Mouse (Mus musculus) limb, embryonic 15.5 days (tissue): Measurements from ENCODE around the gene Adamtsl1. TPM values are rescaled to one million over a fixed set of nuclear protein-coding genes. Genes with fewer than 3 reads are reported as not detected.
A peak's percentile ranks its signal among the peaks of the same experiment; 100 is the strongest.

ENCODE experiments used
- ATAC-seq: fragments of 200-750 bp; cut with Nextera tagmentation; 2 replicates; pipeline ENCODE4 v1.8.0; 2017; ENCODE audit warnings: low read depth, moderate TSS enrichment; ENCODE audit not compliant: insufficient number of reproducible peaks, low FRiP score, low TSS enrichment
- H3K27ac ChIP-seq: fragments of 300-500 bp; sonication (generic); 2 replicates; pipeline ENCODE4 v1.5.1; 2015; ENCODE audit warnings: moderate library complexity, mild to moderate bottlenecking, inconsistent platforms
- H3K27me3 ChIP-seq: fragments of 300-500 bp; sonication (generic); 2 replicates; pipeline ENCODE4 v1.6.1; 2015; ENCODE audit warnings: inconsistent platforms
- H3K36me3 ChIP-seq: fragments of 300-500 bp; sonication (generic); 2 replicates; pipeline ENCODE4 v1.6.1; 2015; ENCODE audit warnings: inconsistent platforms
- H3K4me1 ChIP-seq: fragments of 300-500 bp; sonication (generic); 2 replicates; pipeline ENCODE4 v1.6.1; 2015; ENCODE audit warnings: inconsistent platforms
- H3K4me2 ChIP-seq: fragments of 300-500 bp; sonication (generic); 2 replicates; pipeline ENCODE4 v1.6.1; 2015; ENCODE audit warnings: mild to moderate bottlenecking, inconsistent platforms
- H3K4me3 ChIP-seq: fragments of 300-500 bp; sonication (generic); 2 replicates; pipeline ENCODE4 v1.5.1; 2015; ENCODE audit warnings: mild to moderate bottlenecking, inconsistent platforms
- H3K9ac ChIP-seq: fragments of 300-500 bp; sonication (generic); 2 replicates; pipeline ENCODE4 v1.6.1; 2015; ENCODE audit warnings: inconsistent platforms
- H3K9me3 ChIP-seq: fragments of 300-500 bp; sonication (generic); 2 replicates; pipeline ENCODE4 v1.6.1; 2016; ENCODE audit warnings: inconsistent platforms
- WGBS: fragments of 180-500 bp; shearing (Covaris S2); methylation state at CpG from one replicate; pipeline ENCODE4 v1.1.7; 2015; 5-methylcytosine and 5-hydroxymethylcytosine counted together
- polyA plus RNA-seq: library from polyadenylated mRNA; unstranded; fragments of >200 nt; fragmentation: Nextera tagmentation; extraction: Ambion mirVana; gene quantifications from 2 replicates; pipeline ENCODE4 v1.2.1, GENCODE M21; 2015

Gene Adamtsl1
- polyA plus RNA-seq, 1 experiment from 2014 or later, result 48.4 TPM

GRCm38 (mm10) chr4:86301469-86301868 lies 787.5 kb downstream of the Adamtsl1 start:
- WGBS, result 74% methylated on average over 6 of the region's 6 CpGs
- no peak for ATAC-seq
- H3K9ac ChIP-seq, result no peak overlapping the region

GRCm38 (mm10) chr4:86302095-86302494 lies 788.1 kb downstream of the Adamtsl1 start:
- H3K4me3 ChIP-seq, result no peak overlapping the region
- no peaks in the 10 kb centered on the region for H3K9me3 ChIP-seq
- H3K36me3 ChIP-seq, result no peaks in the 10 kb centered on the region
- ATAC-seq, result no peak
- H3K27ac ChIP-seq, result no peak overlapping the region
- no peaks in the 10 kb centered on the region for H3K4me1 ChIP-seq
- 62% methylated on average over 4 of the region's 4 CpGs for WGBS
- H3K4me2 ChIP-seq, result no peak overlapping the region
- no peaks in the 10 kb centered on the region for H3K27me3 ChIP-seq
- H3K9ac ChIP-seq, result no peak overlapping the region

More at GRCm38 (mm10) chr4:86301469-86301868, 787.5 kb downstream of the Adamtsl1 start:
- H3K4me3 ChIP-seq, result no peak overlapping the region
- H3K4me1 ChIP-seq, result no peaks in the 10 kb centered on the region
- no peaks in the 10 kb centered on the region for H3K27me3 ChIP-seq
- H3K4me2 ChIP-seq, result no peak overlapping the region
- H3K9me3 ChIP-seq, result no peaks in the 10 kb centered on the region
- H3K27ac ChIP-seq, result no peak overlapping the region
- no peaks in the 10 kb centered on the region for H3K36me3 ChIP-seq

- H3K36me3 ChIP-seq, result no peaks in the 10 kb centered on the region
- ATAC-seq, result no peak
- no peak overlapping the region for H3K9ac ChIP-seq
- no peaks in the 10 kb centered on the region for H3K27me3 ChIP-seq
- no peak overlapping the region for H3K4me3 ChIP-seq
- H3K4me1 ChIP-seq, result peaks cover 3% of the 10 kb centered on the region; the same call in 1 of the 2 replicates
- H3K27ac ChIP-seq, result no peak overlapping the region
- no peaks in the 10 kb centered on the region for H3K9me3 ChIP-seq
- no peak overlapping the region for H3K4me2 ChIP-seq
Measured at GRCm38 (mm10) chr4:86306753-86307152, 792.8 kb downstream of the Adamtsl1 start.

- no peak overlapping the region for H3K4me3 ChIP-seq
- no peak overlapping the region for H3K9ac ChIP-seq
- no peaks in the 10 kb centered on the region for H3K9me3 ChIP-seq
- H3K36me3 ChIP-seq, result no peaks in the 10 kb centered on the region
- H3K27me3 ChIP-seq, result no peaks in the 10 kb centered on the region
- no peak overlapping the region for H3K4me2 ChIP-seq
- peaks cover 3% of the 10 kb centered on the region; the same call in 1 of the 2 replicates for H3K4me1 ChIP-seq
- 73% methylated on average over 2 of the region's 2 CpGs for WGBS
- no peak overlapping the region for H3K27ac ChIP-seq
- ATAC-seq, result no peak
Measured at GRCm38 (mm10) chr4:86309178-86309577, 795.2 kb downstream of the Adamtsl1 start.

- no peak overlapping the region for H3K27ac ChIP-seq
- no peaks in the 10 kb centered on the region for H3K27me3 ChIP-seq
- no peak overlapping the region for H3K4me3 ChIP-seq
- 55% methylated on average over 7 of the region's 7 CpGs for WGBS
- H3K4me1 ChIP-seq, result peaks cover 3% of the 10 kb centered on the region; the same call in 1 of the 2 replicates
- H3K36me3 ChIP-seq, result no peaks in the 10 kb centered on the region
- no peak overlapping the region for H3K4me2 ChIP-seq
- ATAC-seq, result no peak
- no peaks in the 10 kb centered on the region for H3K9me3 ChIP-seq
- H3K9ac ChIP-seq, result no peak overlapping the region
Measured at GRCm38 (mm10) chr4:86310806-86311730, 797.1 kb downstream of the Adamtsl1 start.

- H3K4me1 ChIP-seq, result peaks cover 3% of the 10 kb centered on the region; the same call in 1 of the 2 replicates
- no peaks in the 10 kb centered on the region for H3K9me3 ChIP-seq
- H3K27me3 ChIP-seq, result no peaks in the 10 kb centered on the region
- no peak overlapping the region for H3K4me2 ChIP-seq
- no peak overlapping the region for H3K4me3 ChIP-seq
- H3K9ac ChIP-seq, result no peak overlapping the region
- 92% methylated on average over 2 of the region's 2 CpGs for WGBS
- no peak for ATAC-seq
- H3K36me3 ChIP-seq, result no peaks in the 10 kb centered on the region
- no peak overlapping the region for H3K27ac ChIP-seq
Measured at GRCm38 (mm10) chr4:86312366-86312765, 798.4 kb downstream of the Adamtsl1 start.

- no peak for ATAC-seq
- no peak overlapping the region for H3K4me3 ChIP-seq
- 82% methylated on average over 3 of the region's 3 CpGs for WGBS
- no peak overlapping the region for H3K27ac ChIP-seq
- H3K27me3 ChIP-seq, result no peaks in the 10 kb centered on the region
- H3K36me3 ChIP-seq, result no peaks in the 10 kb centered on the region
- no peaks in the 10 kb centered on the region for H3K9me3 ChIP-seq
- H3K9ac ChIP-seq, result no peak overlapping the region
- H3K4me1 ChIP-seq, result peaks cover 7% of the 10 kb centered on the region; the same call in 1 of the 2 replicates
- H3K4me2 ChIP-seq, result no peak overlapping the region
Measured at GRCm38 (mm10) chr4:86314442-86314841, 800.5 kb downstream of the Adamtsl1 start.

GRCm38 (mm10) chr4:86315122-86315521 lies 801.1 kb downstream of the Adamtsl1 start:
- Histone ChIP-seq H3K27me3 (no peaks in the 10 kb centered on the region), H3K27ac (no peak overlapping the region), H3K9me3 (no peaks in the 10 kb centered on the region), H3K4me2 (no peak overlapping the region), H3K36me3 (no peaks in the 10 kb centered on the region), H3K4me3 (no peak overlapping the region), H3K9ac (no peak overlapping the region), H3K4me1 (peaks cover 7% of the 10 kb centered on the region; the same call in 1 of the 2 replicates)
- ATAC-seq, result no peak
- WGBS, result 54% methylated on average over 4 of the region's 4 CpGs

- Histone ChIP-seq H3K4me3 (no peak overlapping the region), H3K27ac (no peak overlapping the region), H3K9ac (no peak overlapping the region), H3K4me2 (no peak overlapping the region), H3K36me3 (0 out of 2 replicates have a peak, but pooled peaks cover 3% of the 10 kb centered on the region), H3K9me3 (no peaks in the 10 kb centered on the region), H3K4me1 (peaks cover 4% of the 10 kb centered on the region; the same call in 1 of the 2 replicates), H3K27me3 (no peaks in the 10 kb centered on the region)
- WGBS, result 60% methylated on average over 3 of the region's 3 CpGs
- ATAC-seq, result no peak
Measured at GRCm38 (mm10) chr4:86317916-86318542, 804.1 kb downstream of the Adamtsl1 start.

- Histone ChIP-seq H3K9me3 (no peaks in the 10 kb centered on the region), H3K27ac (no peak overlapping the region), H3K4me3 (no peak overlapping the region), H3K4me1 (peaks cover 11% of the 10 kb centered on the region; the same call in 1 of the 2 replicates), H3K36me3 (0 out of 2 replicates have a peak, but pooled peaks cover 3% of the 10 kb centered on the region), H3K9ac (no peak overlapping the region), H3K4me2 (no peak overlapping the region), H3K27me3 (no peaks in the 10 kb centered on the region)
- no peak for ATAC-seq
- WGBS, result 62% methylated on average over 2 of the region's 2 CpGs
Measured at GRCm38 (mm10) chr4:86325411-86325810, 811.4 kb downstream of the Adamtsl1 start.

- 67% methylated on average over 5 of the region's 5 CpGs for WGBS
- no peak overlapping the region for H3K27ac ChIP-seq
Measured at GRCm38 (mm10) chr4:86326003-86326402, 812.0 kb downstream of the Adamtsl1 start.

GRCm38 (mm10) chr4:86326638-86327037 lies 812.7 kb downstream of the Adamtsl1 start:
- no peak overlapping the region for H3K9ac ChIP-seq
- H3K27ac ChIP-seq, result peak overlapping the region; percentile 13; the same call in 1 of the 2 replicates
- H3K4me1 ChIP-seq, result peaks cover 11% of the 10 kb centered on the region; the same call in 1 of the 2 replicates
- no peak overlapping the region for H3K4me3 ChIP-seq
- 0 out of 2 replicates have a peak, but pooled peaks cover 3% of the 10 kb centered on the region for H3K36me3 ChIP-seq
- WGBS, result 59% methylated on average over 8 of the region's 8 CpGs
- no peak overlapping the region for H3K4me2 ChIP-seq
- no peaks in the 10 kb centered on the region for H3K9me3 ChIP-seq
- ATAC-seq, result no peak
- H3K27me3 ChIP-seq, result no peaks in the 10 kb centered on the region

More at GRCm38 (mm10) chr4:86326003-86326402, 812.0 kb downstream of the Adamtsl1 start:
- Histone ChIP-seq H3K36me3 (0 out of 2 replicates have a peak, but pooled peaks cover 3% of the 10 kb centered on the region), H3K9me3 (no peaks in the 10 kb centered on the region), H3K4me1 (peaks cover 11% of the 10 kb centered on the region; the same call in 1 of the 2 replicates), H3K27me3 (no peaks in the 10 kb centered on the region), H3K9ac (no peak overlapping the region), H3K4me2 (no peak overlapping the region), H3K4me3 (no peak overlapping the region)
- ATAC-seq, result no peak
